Mouse (Mus musculus) embryonic facial prominence, embryonic 14.5 days (tissue): ENCODE results near the gene Samt3. TPM values are rescaled to one million over a fixed set of nuclear protein-coding genes. Genes with fewer than 3 reads are reported as not detected.

Experiments used
- ATAC-seq: fragments of 200-750 bp; cut with Nextera tagmentation; 2 replicates; pipeline ENCODE4 v1.8.0; 2017; ENCODE audit warnings: low read depth, moderate number of reproducible peaks, moderate TSS enrichment
- DNase-seq: peaks from one replicate; pipeline ENCODE4 v3.0.0-alpha.2; 2015; ENCODE audit warnings: low spot score
- H3K27ac ChIP-seq: fragments of 300-500 bp; sonication (generic); replicated peaks from 2 replicates; pipeline ENCODE4 v1.5.1; 2014; ENCODE audit warnings: low read depth, mild to moderate bottlenecking, low read length, moderate library complexity
- H3K27me3 ChIP-seq: fragments of 300-500 bp; sonication (generic); replicated peaks from 2 replicates; pipeline ENCODE4 v1.6.1; 2014; ENCODE audit warnings: low read length; ENCODE audit not compliant: control insufficient read depth, insufficient read depth
- H3K36me3 ChIP-seq: fragments of 300-500 bp; sonication (generic); 2 replicates; pipeline ENCODE4 v1.6.1; 2014; ENCODE audit warnings: low read length, mixed read lengths; ENCODE audit not compliant: control insufficient read depth, insufficient read depth
- H3K4me1 ChIP-seq: fragments of 300-500 bp; sonication (generic); 2 replicates; pipeline ENCODE4 v1.6.1; 2014; ENCODE audit warnings: antibody characterized with exemption, low read length; ENCODE audit not compliant: control insufficient read depth, insufficient read depth
- H3K4me2 ChIP-seq: fragments of 300-500 bp; sonication (generic); 2 replicates; pipeline ENCODE4 v1.6.1; 2014; ENCODE audit warnings: low read depth, mild to moderate bottlenecking, low read length, moderate library complexity, mixed read lengths
- H3K4me3 ChIP-seq: fragments of 300-500 bp; sonication (generic); 2 replicates; pipeline ENCODE4 v1.5.1; 2014; ENCODE audit warnings: low read depth, mild to moderate bottlenecking, low read length
- H3K9ac ChIP-seq: fragments of 300-500 bp; sonication (generic); 2 replicates; pipeline ENCODE4 v1.6.1; 2014; ENCODE audit warnings: low read depth, mild to moderate bottlenecking, low read length, moderate library complexity, mixed read lengths
- H3K9me3 ChIP-seq: fragments of 300-500 bp; sonication (generic); 2 replicates; pipeline ENCODE4 v1.6.1; 2016; ENCODE audit warnings: low read length; ENCODE audit not compliant: control insufficient read depth
- WGBS: fragments of 180-500 bp; shearing (Covaris S2); extraction: QIAGEN DNeasy Blood & Tissue Kit; methylation state at CpG from one replicate; pipeline ENCODE4 v1.1.7; 2014; 5-methylcytosine and 5-hydroxymethylcytosine counted together
- polyA plus RNA-seq: library from polyadenylated mRNA; unstranded; fragments of >200 nt; fragmentation: Nextera tagmentation; extraction: Ambion mirVana; gene quantifications from 2 replicates; pipeline ENCODE4 v1.2.1, GENCODE M21; 2014

The Samt3 gene
- not detected in 2 replicates for polyA plus RNA-seq

DNA sequence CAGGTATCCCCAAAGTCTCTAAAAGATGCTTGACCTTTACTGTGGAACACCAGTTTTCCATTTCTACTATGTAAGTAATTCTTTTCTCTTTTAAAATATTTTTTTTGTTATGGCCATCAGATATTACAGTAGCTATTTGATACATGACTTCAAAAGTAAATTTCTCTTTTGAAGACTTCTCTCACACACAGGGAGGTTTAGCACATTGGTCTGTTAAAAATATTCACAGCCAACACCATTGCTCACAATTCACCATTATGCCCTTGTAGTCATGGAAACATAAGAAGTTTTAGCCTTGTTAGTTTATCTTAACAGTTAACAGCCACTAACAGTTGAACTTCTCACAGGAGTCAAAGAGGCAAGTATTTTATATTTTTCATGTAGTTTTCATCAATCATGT lies at the start of gene Samt3:
Samt3 (plus strand) TSS at position 301 of the 400 bp plus-strand sequence.
- no peak within 1 kb of the TSS for H3K4me3 ChIP-seq
- H3K27me3 ChIP-seq: no peaks in the 10 kb centered on the region
- H3K9ac ChIP-seq: no peak within 1 kb of the TSS
- DNase-seq: no peak
- H3K27ac ChIP-seq: no peak within 1 kb of the TSS
- H3K36me3 ChIP-seq: no peaks in the 10 kb centered on the region
- ATAC-seq: no peak
- H3K9me3 ChIP-seq: no peaks in the 10 kb centered on the region
- H3K4me2 ChIP-seq: no peak within 1 kb of the TSS
- H3K4me1 ChIP-seq: no peaks in the 10 kb centered on the region

DNA sequence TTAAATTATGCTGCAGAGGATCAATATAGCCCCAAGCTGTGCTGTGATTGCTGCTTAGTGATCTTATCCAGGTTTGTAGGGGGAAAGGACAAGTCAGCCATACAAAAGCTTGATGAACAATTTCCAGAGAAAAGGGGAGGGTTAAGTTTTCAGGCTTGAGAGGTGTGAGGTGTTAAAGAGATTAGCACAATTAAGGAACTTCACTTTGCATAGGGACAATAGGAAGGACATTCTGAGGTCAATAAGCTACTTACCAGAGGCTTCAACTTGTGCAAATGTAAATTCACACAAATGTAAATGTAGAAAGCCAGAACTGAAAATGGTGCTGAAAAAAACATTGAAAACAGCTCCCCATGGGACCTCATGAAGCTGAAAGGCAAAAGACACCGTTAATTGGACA lies 27.4 kb upstream of the Samt3 start:
- H3K9me3 ChIP-seq: no peaks in the 10 kb centered on the region
- H3K4me3 ChIP-seq: no peak overlapping the region
- H3K27ac ChIP-seq: no peak overlapping the region
- no peaks in the 10 kb centered on the region for H3K27me3 ChIP-seq
- DNase-seq: no peak
- H3K4me1 ChIP-seq: no peaks in the 10 kb centered on the region
- H3K4me2 ChIP-seq: no peak overlapping the region
- H3K36me3 ChIP-seq: no peaks in the 10 kb centered on the region
- ATAC-seq: no peak
- no peak overlapping the region for H3K9ac ChIP-seq
- WGBS: 33% methylated on average over 1 of the region's 1 CpGs

DNA sequence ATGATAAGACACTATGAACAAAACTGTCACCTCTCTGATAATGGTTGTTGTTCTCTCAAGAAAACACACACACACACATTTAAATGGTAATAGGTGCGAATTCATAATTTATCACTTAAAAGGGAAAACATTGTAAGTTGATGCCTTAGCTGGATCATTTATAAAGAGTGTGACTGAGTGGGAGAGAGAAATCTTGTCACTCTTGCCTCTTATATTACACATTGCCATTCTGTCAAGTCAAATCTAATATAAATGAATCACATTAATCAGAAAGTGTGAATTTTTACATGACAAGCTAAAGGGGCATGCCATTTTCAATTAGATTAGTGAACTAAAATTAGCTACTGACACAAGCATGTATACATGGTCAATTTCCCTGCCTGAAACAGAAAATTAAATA lies 44.7 kb downstream of the Samt3 start:
- Histone ChIP-seq H3K4me2 (no peak overlapping the region), H3K4me1 (no peaks in the 10 kb centered on the region), H3K9ac (no peak overlapping the region), H3K4me3 (no peak overlapping the region), H3K36me3 (no peaks in the 10 kb centered on the region), H3K27ac (no peak overlapping the region), H3K9me3 (no peaks in the 10 kb centered on the region), H3K27me3 (no peaks in the 10 kb centered on the region)
- WGBS: 83% methylated on average over 1 of the region's 1 CpGs
- DNase-seq: no peak
- no peak for ATAC-seq

Other genes starting within 250 kb of the Samt3 start
- gene 5430427O19Rik, start 173.8 kb upstream of the Samt3 start, polyA plus RNA-seq: 0.31 and 0.34 TPM in 2 replicates
- 0.24 TPM in 1 of 2 replicates, not detected in the other for gene Nr0b1, start 147.6 kb downstream of the Samt3 start, polyA plus RNA-seq